Mouse (Mus musculus): ENCODE data around the gene Ell.

DNA sequence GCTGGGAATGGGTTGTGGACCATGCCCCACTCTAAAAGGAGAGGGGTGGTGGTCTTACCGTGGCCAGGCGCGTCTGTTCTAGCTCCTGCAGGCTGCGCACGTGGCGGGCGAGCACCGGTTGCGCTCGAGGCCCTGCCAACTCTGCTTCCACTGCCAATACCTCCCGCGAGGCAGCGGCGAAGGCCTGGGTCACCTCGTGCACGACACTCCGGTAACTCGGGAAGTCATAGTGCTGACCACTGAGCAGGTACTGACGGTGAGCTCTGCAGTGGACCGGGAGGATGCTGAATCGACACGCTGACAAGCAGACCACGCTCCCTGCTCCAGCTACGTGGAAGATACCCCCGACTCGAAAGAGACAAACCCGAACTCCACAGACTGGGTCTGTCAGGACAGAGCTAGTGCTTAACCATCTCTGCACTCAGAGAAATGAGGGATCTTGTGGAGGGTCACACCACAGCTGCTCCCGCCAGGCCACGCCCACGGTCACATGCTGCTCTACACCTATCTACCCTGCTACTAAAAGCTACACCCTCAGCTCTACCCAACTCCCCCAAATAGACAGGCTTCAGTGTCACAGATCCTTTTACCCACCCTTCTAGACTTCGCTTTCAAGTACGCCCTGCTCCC, 33.4 kb upstream of the Ell start:
- TF ChIP-seq POLR2A (IDR thresholded peaks at IDR 0.05; ENCODE audit: insufficient read depth, low read length) = no peak
- TF ChIP-seq CTCF (IDR thresholded peaks at IDR 0.05; ENCODE audit: low read depth, low read length) = no peak
